Comparison of ENCODE assay signal across 14 mouse cellular contexts in genomic region chr7:137266575-137266974, GRCm38 (mm10). TPM values are rescaled to one million over a fixed set of nuclear protein-coding genes. Genes with fewer than 3 reads are reported as not detected.
A peak's percentile ranks its signal among the peaks of the same experiment; 100 is the strongest.
DNase-seq lines count a peak whose midpoint lies in the region; ATAC-seq and TF ChIP-seq lines count a peak whose summit lies in the region.
"Had no signal": no experiment of that assay in that cellular context is flagged by ENCODE, and none has a peak within 500 bp of the region (broad histone marks: within the 10 kb centered on the region; RNA-seq: fewer than 3 reads in every experiment).

No protein-coding gene starts in this region.

- no peak overlapping the region for H3K27ac ChIP-seq in heart, embryonic 16.5 days (ENCODE audit: low read length)
- H3K27ac ChIP-seq in hindbrain, embryonic 15.5 days (replicated peaks) = peak overlapping the region; percentile 25
- peak overlapping the region; percentile 28; the same call in 1 of the 2 replicates for H3K27ac ChIP-seq in midbrain, postnatal 0 days (ENCODE audit: low read depth, low read length)
- H3K27ac ChIP-seq: left cerebral cortex, adult 2 months; lung, embryonic 15.5 days had no signal

- no peak overlapping the region for H3K4me3 ChIP-seq in heart, embryonic 16.5 days (ENCODE audit: low read length)
- H3K4me3 ChIP-seq in hindbrain, embryonic 15.5 days = peak overlapping the region; percentile 20
- H3K4me3 ChIP-seq in midbrain, postnatal 0 days (ENCODE audit: low read depth, low read length) = peak overlapping the region; percentile 15; the same call in 1 of the 2 replicates
- H3K4me3 ChIP-seq: left cerebral cortex, adult 2 months; lung, embryonic 15.5 days had no signal

- intact Hi-C loops in left cerebral cortex, postnatal 4 days (cut with DNase I) = no loop called here

- DNase-seq in heart, adult 9 months (ENCODE audit: low spot score in 2 of 2) = no peak
- peak; percentile 52 for DNase-seq in embryo, embryonic 9.5 days (ENCODE audit: extremely low spot score)
- DNase-seq in midbrain, postnatal 0 days (ENCODE audit: low spot score) = no peak
- DNase-seq in lung, postnatal 4 days = no peak
- no peak for DNase-seq in thymus, postnatal 36 days
- no peak for DNase-seq in left cerebral cortex, postnatal 4 days
- DNase-seq: adrenal gland, adult 8-10 months; cerebellum, adult 2 months; spleen, adult 18-20 months had no signal

- H3K4me2 ChIP-seq in heart, embryonic 16.5 days (ENCODE audit: low read depth, low read length) = peak overlapping the region; percentile 8; the same call in 1 of the 2 replicates
- peak overlapping the region; percentile 52 for H3K4me2 ChIP-seq in hindbrain, embryonic 15.5 days
- peak overlapping the region; percentile 45 for H3K4me2 ChIP-seq in midbrain, postnatal 0 days (ENCODE audit: low read depth, low read length, poor library complexity, severe bottlenecking)
- H3K4me2 ChIP-seq: lung, embryonic 15.5 days had no signal

- H3K27me3 ChIP-seq in heart, embryonic 16.5 days (ENCODE audit: control insufficient read depth, insufficient read depth, low read length) = peaks cover 6% of the 10 kb centered on the region; the same call in 1 of the 2 replicates
- H3K27me3 ChIP-seq in hindbrain, embryonic 15.5 days = no peaks in the 10 kb centered on the region
- no peaks in the 10 kb centered on the region for H3K27me3 ChIP-seq in midbrain, postnatal 0 days (ENCODE audit: insufficient read depth, low read length)

- ATAC-seq in heart, embryonic 16.5 days (replicated peaks; ENCODE audit: extremely low read depth, insufficient read depth, low FRiP score) = no peak
- no peak for ATAC-seq in hindbrain, embryonic 15.5 days (ENCODE audit: low FRiP score, low read depth)
- no peak for ATAC-seq in midbrain, postnatal 0 days (ENCODE audit: low FRiP score)
- ATAC-seq: intestine, postnatal 0 days had no signal

- WGBS in heart, embryonic 16.5 days = 21% methylated on average over 17 of the region's 17 CpGs
- 10% methylated on average over 17 of the region's 17 CpGs for WGBS in hindbrain, embryonic 15.5 days
- WGBS in midbrain, postnatal 0 days = 18% methylated on average over 17 of the region's 17 CpGs

- no peaks in the 10 kb centered on the region for H3K9me3 ChIP-seq in heart, embryonic 16.5 days (replicated peaks; ENCODE audit: control insufficient read depth, low read length)
- no peaks in the 10 kb centered on the region for H3K9me3 ChIP-seq in hindbrain, embryonic 15.5 days
- H3K9me3 ChIP-seq in midbrain, postnatal 0 days (ENCODE audit: low read length) = no peaks in the 10 kb centered on the region
- H3K9me3 ChIP-seq: lung, embryonic 15.5 days had no signal

- no peak for TF ChIP-seq CTCF in midbrain, postnatal 0 days (IDR thresholded peaks at IDR 0.05)

- H3K9ac ChIP-seq in heart, embryonic 16.5 days (ENCODE audit: low read length) = no peak overlapping the region
- H3K9ac ChIP-seq in hindbrain, embryonic 15.5 days = peak overlapping the region; percentile 30
- H3K9ac ChIP-seq in midbrain, postnatal 0 days (replicated peaks; ENCODE audit: low read length, poor library complexity, severe bottlenecking) = no peak overlapping the region
- H3K9ac ChIP-seq: lung, embryonic 15.5 days had no signal

- no peaks in the 10 kb centered on the region for H3K4me1 ChIP-seq in heart, embryonic 16.5 days (ENCODE audit: control insufficient read depth, insufficient read depth, low read length)
- H3K4me1 ChIP-seq in hindbrain, embryonic 15.5 days (replicated peaks) = peaks cover 80% of the 10 kb centered on the region
- H3K4me1 ChIP-seq in midbrain, postnatal 0 days (ENCODE audit: insufficient read depth, low read length) = peaks cover 5% of the 10 kb centered on the region; the same call in 1 of the 2 replicates
- H3K4me1 ChIP-seq: lung, embryonic 15.5 days had no signal

- no peaks in the 10 kb centered on the region for H3K36me3 ChIP-seq in heart, embryonic 16.5 days (ENCODE audit: control insufficient read depth, insufficient read depth)
- no peaks in the 10 kb centered on the region for H3K36me3 ChIP-seq in hindbrain, embryonic 15.5 days
- no peaks in the 10 kb centered on the region for H3K36me3 ChIP-seq in midbrain, postnatal 0 days (ENCODE audit: insufficient read depth, low read length)
- H3K36me3 ChIP-seq: lung, embryonic 15.5 days had no signal

RNA-seq across cellular contexts. Expression of gene Ebf3, which starts 47.7 kb away (rescaled TPM):
- 0.56 and 1.1 TPM in 2 replicates for polyA plus RNA-seq in heart, embryonic 16.5 days (2015; fragmentation: Nextera tagmentation; extraction: Ambion mirVana)
- polyA plus RNA-seq in hindbrain, embryonic 15.5 days (2015; fragmentation: Nextera tagmentation; extraction: Ambion mirVana) = 18.0 and 18.5 TPM in 2 replicates
- 90.4 and 103 TPM in 2 replicates for total RNA-seq in midbrain, postnatal 0 days (2014; rRNA removed)
- 5.3 and 7.1 TPM in 2 replicates for polyA plus RNA-seq in midbrain, postnatal 0 days (2015; fragmentation: Nextera tagmentation; extraction: Ambion mirVana)
- 1 to 10 TPM; 2.1 to 2.7 TPM for total RNA-seq in left cerebral cortex, postnatal 4 days (2021)
